Mouse (Mus musculus) heart, embryonic 10.5 days (tissue): ENCODE results near the gene Klk9. TPM values are rescaled to one million over a fixed set of nuclear protein-coding genes. Genes with fewer than 3 reads are reported as not detected.
A peak's percentile ranks its signal among the peaks of the same experiment; 100 is the strongest.

Source experiments
- DNase-seq: peaks from one replicate; pipeline ENCODE4 v3.0.0-alpha.2; 2017; ENCODE audit warnings: low spot score
- H3K27ac ChIP-seq: fragments of 300-500 bp; sonication (generic); 2 replicates; pipeline ENCODE4 v1.5.1; 2016; ENCODE audit warnings: mild to moderate bottlenecking
- H3K27me3 ChIP-seq: fragments of 300-500 bp; sonication (generic); 2 replicates; pipeline ENCODE4 v1.6.1; 2016; ENCODE audit warnings: mild to moderate bottlenecking; ENCODE audit not compliant: poor library complexity, insufficient read depth, severe bottlenecking
- H3K36me3 ChIP-seq: fragments of 300-500 bp; sonication (generic); 2 replicates; pipeline ENCODE4 v1.6.1; 2016; ENCODE audit warnings: mild to moderate bottlenecking, moderate library complexity
- H3K4me1 ChIP-seq: fragments of 300-500 bp; sonication (generic); 2 replicates; pipeline ENCODE4 v1.6.1; 2016; ENCODE audit warnings: mild to moderate bottlenecking
- H3K4me3 ChIP-seq: fragments of 300-500 bp; sonication (generic); 2 replicates; pipeline ENCODE4 v1.5.1; 2016; ENCODE audit warnings: mild to moderate bottlenecking, moderate library complexity
- H3K9me3 ChIP-seq: fragments of 300-500 bp; sonication (generic); 2 replicates; pipeline ENCODE4 v1.6.1; 2016; ENCODE audit warnings: mild to moderate bottlenecking, moderate library complexity
- WGBS: fragments of 180-500 bp; shearing (Covaris S2); methylation state at CpG from one replicate; pipeline ENCODE4 v1.1.7; 2016; 5-methylcytosine and 5-hydroxymethylcytosine counted together
- polyA plus RNA-seq: library from polyadenylated mRNA; unstranded; fragments of >200 nt; fragmentation: Nextera tagmentation; extraction: Ambion mirVana; gene quantifications from 2 replicates; pipeline ENCODE4 v1.2.1, GENCODE M21; 2016

Gene Klk9
- polyA plus RNA-seq, 1 experiment from 2014 or later = not detected

GRCm38 (mm10) chr7:43799876-43800275 is 8.2 kb downstream of the Klk9 start:
- Histone ChIP-seq H3K36me3 (no peaks in the 10 kb centered on the region), H3K27ac (no peak overlapping the region), H3K4me1 (peaks cover 12% of the 10 kb centered on the region; the same call in 1 of the 2 replicates), H3K27me3 (peaks cover 41% of the 10 kb centered on the region), H3K9me3 (no peaks in the 10 kb centered on the region), H3K4me3 (no peak overlapping the region)
- no peak for DNase-seq
- 67% methylated on average over 7 of the region's 7 CpGs for WGBS

GRCm38 (mm10) chr7:43810994-43811393 is 19.3 kb downstream of the Klk9 start, which contains the start of gene Klk7:
Gene Klk7, plus strand, starts transcription at chr7:43811294.
- no peaks in the 10 kb centered on the region for H3K9me3 ChIP-seq
- WGBS = 41% methylated on average over 5 of the region's 5 CpGs
- no peak within 1 kb of the TSS for H3K4me3 ChIP-seq
- no peaks in the 10 kb centered on the region for H3K4me1 ChIP-seq
- H3K27ac ChIP-seq = no peak within 1 kb of the TSS
- no peaks in the 10 kb centered on the region for H3K36me3 ChIP-seq
- DNase-seq = no peak
- no peaks in the 10 kb centered on the region; the same call in 1 of the 2 replicates for H3K27me3 ChIP-seq

GRCm38 (mm10) chr7:43815211-43815610 is 23.5 kb downstream of the Klk9 start:
- Histone ChIP-seq H3K27me3 (no peaks in the 10 kb centered on the region; the same call in 1 of the 2 replicates), H3K4me3 (no peak overlapping the region), H3K27ac (no peak overlapping the region), H3K36me3 (no peaks in the 10 kb centered on the region), H3K9me3 (no peaks in the 10 kb centered on the region), H3K4me1 (no peaks in the 10 kb centered on the region)
- 88% methylated on average over 7 of the region's 7 CpGs for WGBS
- no peak for DNase-seq

- Histone ChIP-seq H3K27ac (no peak overlapping the region), H3K9me3 (no peaks in the 10 kb centered on the region), H3K4me3 (no peak overlapping the region), H3K4me1 (no peaks in the 10 kb centered on the region), H3K27me3 (no peaks in the 10 kb centered on the region; the same call in 1 of the 2 replicates), H3K36me3 (no peaks in the 10 kb centered on the region)
- no peak for DNase-seq
Observed at GRCm38 (mm10) chr7:43816746-43817145, 25.1 kb downstream of the Klk9 start.

- 81% methylated on average over 7 of the region's 7 CpGs for WGBS
- Histone ChIP-seq H3K9me3 (no peaks in the 10 kb centered on the region), H3K4me3 (no peak overlapping the region), H3K36me3 (no peaks in the 10 kb centered on the region), H3K27ac (no peak overlapping the region), H3K4me1 (no peaks in the 10 kb centered on the region), H3K27me3 (no peaks in the 10 kb centered on the region)
- peak; percentile 43 for DNase-seq
Observed at GRCm38 (mm10) chr7:43821581-43821980, 29.9 kb downstream of the Klk9 start.

- 80% methylated on average over 10 of the region's 10 CpGs for whole genome bisulfite sequencing
- Histone ChIP-seq H3K27me3 (no peaks in the 10 kb centered on the region), H3K36me3 (no peaks in the 10 kb centered on the region), H3K4me3 (no peak within 1 kb of the TSS), H3K4me1 (no peaks in the 10 kb centered on the region), H3K27ac (no peak within 1 kb of the TSS), H3K9me3 (0 out of 2 replicates have a peak, but pooled peaks cover 3% of the 10 kb centered on the region)
- DNase-seq = peak; percentile 68
Observed at GRCm38 (mm10) chr7:43824199-43824598, 32.5 kb downstream of the Klk9 start, which contains the start of gene Klk6. Gene Klk6, plus strand, starts transcription at chr7:43824499.

- Histone ChIP-seq H3K36me3 (no peaks in the 10 kb centered on the region), H3K4me1 (no peaks in the 10 kb centered on the region), H3K27me3 (no peaks in the 10 kb centered on the region), H3K9me3 (0 out of 2 replicates have a peak, but pooled peaks cover 3% of the 10 kb centered on the region), H3K4me3 (no peak overlapping the region), H3K27ac (no peak overlapping the region)
- peak; percentile 56 for DNase-seq
- 84% methylated on average over 5 of the region's 5 CpGs for WGBS
Observed at GRCm38 (mm10) chr7:43826056-43826455, 34.4 kb downstream of the Klk9 start.

GRCm38 (mm10) chr7:43827706-43828105 is 36.0 kb downstream of the Klk9 start:
- no peaks in the 10 kb centered on the region for H3K36me3 ChIP-seq
- DNase-seq = no peak
- no peaks in the 10 kb centered on the region for H3K27me3 ChIP-seq
- WGBS = 71% methylated on average over 4 of the region's 4 CpGs
- 0 out of 2 replicates have a peak, but pooled peaks cover 3% of the 10 kb centered on the region for H3K9me3 ChIP-seq
- H3K4me3 ChIP-seq = no peak overlapping the region
- no peak overlapping the region for H3K27ac ChIP-seq
- no peaks in the 10 kb centered on the region for H3K4me1 ChIP-seq

- Histone ChIP-seq H3K9me3 (0 out of 2 replicates have a peak, but pooled peaks cover 3% of the 10 kb centered on the region), H3K4me1 (no peaks in the 10 kb centered on the region), H3K4me3 (no peak overlapping the region), H3K27me3 (no peaks in the 10 kb centered on the region), H3K27ac (no peak overlapping the region), H3K36me3 (no peaks in the 10 kb centered on the region)
- DNase-seq = peak; percentile 62
- 86% methylated on average over 8 of the region's 8 CpGs for WGBS
Observed at GRCm38 (mm10) chr7:43829006-43829405, 37.3 kb downstream of the Klk9 start.

- Histone ChIP-seq H3K9me3 (no peaks in the 10 kb centered on the region), H3K27ac (no peak within 1 kb of the TSS), H3K27me3 (no peaks in the 10 kb centered on the region), H3K4me1 (no peaks in the 10 kb centered on the region), H3K36me3 (no peaks in the 10 kb centered on the region), H3K4me3 (no peak within 1 kb of the TSS)
- DNase-seq = no peak
- WGBS = 26% methylated on average over 3 of the region's 3 CpGs
Observed at GRCm38 (mm10) chr7:43841701-43842100, 50.0 kb downstream of the Klk9 start, which contains the start of gene Klk5. Gene Klk5, plus strand, starts transcription at chr7:43841971.

GRCm38 (mm10) chr7:43843801-43844200 is 52.1 kb downstream of the Klk9 start:
- 80% methylated on average over 4 of the region's 4 CpGs for WGBS
- no peaks in the 10 kb centered on the region for H3K9me3 ChIP-seq
- H3K4me3 ChIP-seq = no peak overlapping the region
- H3K27me3 ChIP-seq = no peaks in the 10 kb centered on the region
- H3K36me3 ChIP-seq = no peaks in the 10 kb centered on the region
- DNase-seq = no peak
- H3K4me1 ChIP-seq = no peaks in the 10 kb centered on the region
- H3K27ac ChIP-seq = no peak overlapping the region
